In the genomic region with DNA sequence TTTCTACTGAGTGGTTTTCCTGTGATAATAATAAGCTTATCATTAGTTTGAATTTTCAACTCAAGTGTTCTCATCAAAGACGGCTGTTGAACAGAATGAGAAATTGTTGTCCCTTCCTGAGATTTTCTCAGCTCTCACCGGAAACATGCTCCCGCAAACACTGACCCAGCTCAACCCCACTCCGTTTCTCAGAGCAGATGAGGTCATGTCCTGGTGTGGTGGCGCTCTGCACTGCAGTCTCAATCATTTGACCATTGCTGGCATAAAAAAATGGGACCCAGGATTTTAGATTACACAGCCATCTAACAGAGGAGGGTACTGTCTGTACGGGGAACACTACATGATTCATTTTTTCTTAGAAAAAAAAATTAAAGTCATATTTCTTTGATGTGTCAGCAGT, we compare ENCODE assay signal across 7 mouse cellular contexts.
DNase-seq lines count a peak whose midpoint lies in the region; ATAC-seq lines count a peak whose summit lies in the region.

No protein-coding gene starts in this region.

- 42% methylated on average over 6 of the region's 6 CpGs for WGBS in embryonic facial prominence, embryonic 14.5 days

- no peak overlapping the region for H3K9ac ChIP-seq in embryonic facial prominence, embryonic 14.5 days (ENCODE audit: low read depth, low read length)

- H3K36me3 ChIP-seq in embryonic facial prominence, embryonic 14.5 days (ENCODE audit: control insufficient read depth, insufficient read depth, low read length): no peaks in the 10 kb centered on the region

- no peaks in the 10 kb centered on the region for H3K27me3 ChIP-seq in embryonic facial prominence, embryonic 14.5 days (replicated peaks; ENCODE audit: control insufficient read depth, insufficient read depth, low read length)

- no peaks in the 10 kb centered on the region for H3K4me1 ChIP-seq in embryonic facial prominence, embryonic 14.5 days (ENCODE audit: control insufficient read depth, insufficient read depth, low read length)

- ATAC-seq in embryonic facial prominence, embryonic 14.5 days (ENCODE audit: low read depth): peak; percentile 53; the same call in 1 of the 2 replicates

- no peak overlapping the region for H3K4me2 ChIP-seq in embryonic facial prominence, embryonic 14.5 days (ENCODE audit: low read depth, low read length)

- no peak overlapping the region for H3K4me3 ChIP-seq in embryonic facial prominence, embryonic 14.5 days (ENCODE audit: low read depth, low read length)

- no peaks in the 10 kb centered on the region for H3K9me3 ChIP-seq in embryonic facial prominence, embryonic 14.5 days (ENCODE audit: control insufficient read depth, low read length)

- H3K27ac ChIP-seq in embryonic facial prominence, embryonic 14.5 days (replicated peaks; ENCODE audit: low read depth, low read length): no peak overlapping the region

- DNase-seq in spleen, postnatal 36 days (ENCODE audit: low spot score in 2 of 2): peak; percentile 1 to 3
- no peak for DNase-seq in spleen, postnatal 4 days (ENCODE audit: low spot score in 2 of 2)
- DNase-seq in embryonic facial prominence, embryonic 14.5 days (ENCODE audit: low spot score): no peak
- DNase-seq in kidney, adult 8-10 months: peak; percentile 37 to 44
- DNase-seq in mesoderm, embryonic 11.5 days (ENCODE audit: low read depth, low spot score): peak; percentile 56
- DNase-seq in thymus, postnatal 36 days: no peak
- DNase-seq in cerebellum, adult 9-11 months: no peak

Comparison
In these comparisons a context has a peak if more than half of its experiments do, and no peak if none do; other contexts are left out.
1. DNase-seq: peak in spleen, postnatal 36 days (2 of 2), kidney, adult 8-10 months (2 of 2) and mesoderm, embryonic 11.5 days (single experiment); none in spleen, postnatal 4 days (0 of 2), embryonic facial prominence, embryonic 14.5 days (single experiment), thymus, postnatal 36 days (0 of 2) and cerebellum, adult 9-11 months (single experiment).